Mouse (Mus musculus) small intestine, adult 2 months (tissue): ENCODE data around the gene Olfr99. TPM values are rescaled to one million over a fixed set of nuclear protein-coding genes. Genes with fewer than 3 reads are reported as not detected.

ENCODE experiments used
- H3K27ac ChIP-seq: fragments of 200-500 bp; 2 replicates; pipeline ENCODE4 v1.5.1; 2012; ENCODE audit warnings: low read depth, low read length, control low read depth, inconsistent platforms; ENCODE audit not compliant: insufficient read depth
- H3K27me3 ChIP-seq: fragments of 200-500 bp; 2 replicates; pipeline ENCODE4 v1.6.1; 2012; ENCODE audit warnings: mild to moderate bottlenecking, moderate library complexity, low read length, inconsistent platforms; ENCODE audit not compliant: control insufficient read depth, insufficient read depth
- H3K36me3 ChIP-seq: fragments of 200-500 bp; 2 replicates; pipeline ENCODE4 v1.6.1; 2012; ENCODE audit warnings: mild to moderate bottlenecking, low read length, control low read depth, inconsistent platforms; ENCODE audit not compliant: control insufficient read depth, insufficient read depth
- H3K4me1 ChIP-seq: fragments of 200-500 bp; 2 replicates; pipeline ENCODE4 v1.6.1; 2012; ENCODE audit warnings: low read length, inconsistent platforms, mixed read lengths; ENCODE audit not compliant: control insufficient read depth, insufficient read depth, insufficient read length
- H3K4me3 ChIP-seq: fragments of 200-500 bp; 2 replicates; pipeline ENCODE4 v1.5.1; 2012; ENCODE audit warnings: low read depth, mild to moderate bottlenecking, control low read depth, inconsistent platforms, low read length, moderate library complexity
- CTCF ChIP-seq: fragments of 200-500 bp; IDR thresholded peaks from 2 replicates; pipeline ENCODE4 v1.5.1; 2012; ENCODE audit warnings: low read depth, mild to moderate bottlenecking, control low read depth, inconsistent platforms, low read length, moderate library complexity, mixed read lengths; ENCODE audit not compliant: insufficient replicate concordance, insufficient read length; ENCODE audit errors: extremely low read depth
- POLR2A ChIP-seq: fragments of 200-500 bp; IDR thresholded peaks from 2 replicates; pipeline ENCODE4 v1.6.1; 2012; ENCODE audit warnings: low read depth, mild to moderate bottlenecking, control low read depth, inconsistent platforms, low read length, moderate library complexity
- WGBS: fragments of 180-500 bp; shearing (Covaris S2); methylation state at CpG from one replicate; pipeline ENCODE4 v1.1.7; 2018; 5-methylcytosine and 5-hydroxymethylcytosine counted together
- polyA plus RNA-seq: library from polyadenylated mRNA; depleted of rRNA; stranded (reverse); fragments of >200 nt; gene quantifications from 2 replicates; pipeline ENCODE4 v1.2.3, GENCODE M21; 2012; rRNA removed

The Olfr99 gene
- not detected in 2 replicates for polyA plus RNA-seq

DNA sequence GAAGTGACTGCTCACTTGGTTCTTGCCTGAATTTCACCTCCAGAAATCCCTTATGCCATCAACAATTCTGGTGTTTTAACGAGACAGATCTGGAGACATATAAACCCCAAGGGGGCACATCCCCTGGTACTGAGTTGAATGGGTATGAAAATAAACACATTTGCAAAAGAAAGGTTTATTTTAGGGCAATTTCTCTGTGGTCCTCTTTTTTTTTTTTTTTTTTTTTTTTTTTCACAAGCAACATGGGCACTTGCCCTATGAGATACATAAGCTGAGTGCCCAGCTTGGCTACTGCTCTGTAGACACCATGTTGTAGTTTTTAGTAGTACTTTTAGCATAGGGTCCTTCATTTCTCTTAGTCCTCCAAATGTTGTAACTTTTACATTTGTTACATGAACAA lies at the start of gene Olfr99:
Olfr99 (minus strand) TSS at position 101 of the 400 bp plus-strand sequence.
- WGBS: 81% methylated on average over 1 of the region's 1 CpGs
- TF ChIP-seq POLR2A: no peak
- no peak for TF ChIP-seq CTCF
- no peak within 1 kb of the TSS for H3K27ac ChIP-seq
- H3K27me3 ChIP-seq: no peaks in the 10 kb centered on the region
- no peak within 1 kb of the TSS for H3K4me3 ChIP-seq
- H3K36me3 ChIP-seq: no peaks in the 10 kb centered on the region
- no peaks in the 10 kb centered on the region for H3K4me1 ChIP-seq

DNA sequence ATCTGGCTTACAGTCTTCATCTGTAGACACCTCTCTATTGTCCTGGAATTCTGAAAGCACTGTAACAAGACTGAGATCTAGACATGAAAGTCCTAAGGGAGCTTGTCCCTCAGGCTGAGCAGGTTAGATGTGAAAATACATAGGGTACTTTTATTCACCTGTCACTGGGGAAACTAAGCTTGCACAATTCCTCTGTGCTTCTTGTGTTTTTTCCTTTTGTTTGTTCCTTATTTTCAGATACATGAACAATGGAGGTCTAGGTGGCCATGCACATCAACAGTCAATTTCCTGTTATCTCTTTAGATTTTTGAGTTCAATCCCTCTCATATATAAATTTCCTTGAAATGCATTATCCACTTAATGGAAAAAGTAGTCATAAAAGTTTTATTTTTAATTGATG lies 33.7 kb upstream of the Olfr99 start, which contains the start of gene Olfr102:
Olfr102 (minus strand) TSS at position 101 of the 400 bp plus-strand sequence.
- TF ChIP-seq CTCF (no peak), POLR2A (no peak)
- H3K36me3 ChIP-seq: no peaks in the 10 kb centered on the region
- no peak within 1 kb of the TSS for H3K4me3 ChIP-seq
- no peak within 1 kb of the TSS for H3K27ac ChIP-seq
- no peaks in the 10 kb centered on the region for H3K27me3 ChIP-seq
- H3K4me1 ChIP-seq: no peaks in the 10 kb centered on the region

GRCm38 (mm10) chr17:37310146-37310699 lies 27.0 kb upstream of the Olfr99 start:
- H3K4me3 ChIP-seq: no peak overlapping the region
- no peak for TF ChIP-seq CTCF
- no peak for TF ChIP-seq POLR2A
- no peaks in the 10 kb centered on the region for H3K36me3 ChIP-seq
- 14% methylated on average over 2 of the region's 2 CpGs for WGBS
- H3K4me1 ChIP-seq: no peaks in the 10 kb centered on the region
- H3K27ac ChIP-seq: no peak overlapping the region
- H3K27me3 ChIP-seq: no peaks in the 10 kb centered on the region

- Histone ChIP-seq H3K27ac (no peak overlapping the region), H3K4me1 (no peaks in the 10 kb centered on the region), H3K27me3 (no peaks in the 10 kb centered on the region), H3K4me3 (no peak overlapping the region), H3K36me3 (no peaks in the 10 kb centered on the region)
- no peak for TF ChIP-seq POLR2A
- no peak for TF ChIP-seq CTCF
- 24% methylated on average over 4 of the region's 4 CpGs for WGBS
Measured at GRCm38 (mm10) chr17:37308483-37308882, 25.2 kb upstream of the Olfr99 start.

GRCm38 (mm10) chr17:37304213-37304612 lies 21.0 kb upstream of the Olfr99 start, which contains the start of gene Olfr101:
Gene Olfr101 (minus strand): TSS chr17:37304313.
- H3K27ac ChIP-seq: no peak within 1 kb of the TSS
- no peaks in the 10 kb centered on the region for H3K36me3 ChIP-seq
- no peak within 1 kb of the TSS for H3K4me3 ChIP-seq
- no peaks in the 10 kb centered on the region for H3K4me1 ChIP-seq
- no peaks in the 10 kb centered on the region for H3K27me3 ChIP-seq
- TF ChIP-seq CTCF (no peak), POLR2A (no peak)
- 81% methylated on average over 4 of the region's 4 CpGs for WGBS

- no peaks in the 10 kb centered on the region for H3K36me3 ChIP-seq
- no peak overlapping the region for H3K4me3 ChIP-seq
- WGBS: 80% methylated on average over 1 of the region's 1 CpGs
- H3K4me1 ChIP-seq: no peaks in the 10 kb centered on the region
- no peak overlapping the region for H3K27ac ChIP-seq
- TF ChIP-seq POLR2A (no peak), CTCF (no peak)
- no peaks in the 10 kb centered on the region for H3K27me3 ChIP-seq
Measured at GRCm38 (mm10) chr17:37280331-37280730, 2.9 kb downstream of the Olfr99 start.

GRCm38 (mm10) chr17:37276573-37276972 lies 6.7 kb downstream of the Olfr99 start:
- H3K27ac ChIP-seq: no peak overlapping the region
- H3K4me1 ChIP-seq: no peaks in the 10 kb centered on the region
- H3K27me3 ChIP-seq: no peaks in the 10 kb centered on the region
- TF ChIP-seq POLR2A (no peak), CTCF (no peak)
- H3K4me3 ChIP-seq: no peak overlapping the region
- peaks cover 7% of the 10 kb centered on the region; the same call in 1 of the 2 replicates for H3K36me3 ChIP-seq
